15 mouse cellular contexts compared by ENCODE assay signal in the genomic region with DNA sequence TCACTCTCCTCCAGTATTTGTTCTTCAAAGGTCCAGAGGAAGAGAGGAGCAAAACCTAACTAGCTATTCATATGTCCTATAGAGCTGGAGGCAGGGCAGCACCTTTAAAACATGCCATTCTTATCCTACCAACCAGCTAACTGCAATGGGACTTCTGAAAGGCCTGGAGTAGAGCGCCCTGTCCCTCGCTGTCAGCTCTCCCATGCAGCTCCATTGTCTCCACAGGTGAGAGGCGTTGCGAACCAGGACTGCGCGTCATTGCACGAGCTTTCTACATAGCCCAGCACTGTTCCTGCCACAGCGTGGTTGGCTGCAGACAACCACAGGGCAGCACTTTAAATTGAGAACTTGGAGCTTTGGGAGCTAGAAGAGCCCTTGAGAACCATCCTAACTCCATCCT.
"Had no signal": no experiment of that assay in that cellular context is flagged by ENCODE, and none has a peak within 500 bp of the region (broad histone marks: within the 10 kb centered on the region; RNA-seq: fewer than 3 reads in every experiment).

No protein-coding gene starts in this region.

- H3K4me1 ChIP-seq: stomach, embryonic 15.5 days had no signal

- H3K9ac ChIP-seq: neural tube, embryonic 13.5 days; stomach, embryonic 15.5 days had no signal

- H3K27me3 ChIP-seq: neural tube, embryonic 13.5 days; stomach, embryonic 15.5 days had no signal

- DNase-seq: retina, postnatal 1 day; right cerebral cortex, adult 18-20 months; right cerebral cortex, postnatal 14 days; right cerebral cortex, postnatal 25 days; right cerebral cortex, postnatal 4 days; spleen, adult 18-20 months; thymus, adult 18-20 months; thymus, adult 2 months; thymus, postnatal 14 days; thymus, postnatal 25 days; thymus, postnatal 36 days; thymus, postnatal 4 days had no signal

- H3K4me2 ChIP-seq: neural tube, embryonic 13.5 days; stomach, embryonic 15.5 days had no signal

- H3K27ac ChIP-seq: stomach, embryonic 15.5 days; stomach, postnatal 0 days had no signal

- H3K9me3 ChIP-seq: stomach, embryonic 15.5 days had no signal

- H3K36me3 ChIP-seq: neural tube, embryonic 13.5 days; stomach, embryonic 15.5 days had no signal

- H3K4me3 ChIP-seq: neural tube, embryonic 13.5 days; stomach, embryonic 15.5 days had no signal
